Mouse (Mus musculus) forebrain, embryonic 16.5 days (tissue): Measurements from ENCODE around the gene Hist1h4j. TPM values are rescaled to one million over a fixed set of nuclear protein-coding genes. Genes with fewer than 3 reads are reported as not detected.
"Not testable (repeated sequence)": the region's sequence is repeated elsewhere in the genome, so short reads cannot be mapped to it uniquely, and the experiment has no call there.

Experiments
- ATAC-seq: fragments of 200-750 bp; cut with Nextera tagmentation; 2 replicates; pipeline ENCODE4 v1.8.0; 2017; ENCODE audit warnings: mild to moderate bottlenecking, moderate library complexity
- H3K27ac ChIP-seq: fragments of 300-500 bp; sonication (generic); 2 replicates; pipeline ENCODE4 v1.5.1; 2014; ENCODE audit warnings: low read length, control low read depth
- H3K27me3 ChIP-seq: fragments of 300-500 bp; sonication (generic); replicated peaks from 2 replicates; pipeline ENCODE4 v1.6.1; 2014; ENCODE audit warnings: low read length; ENCODE audit not compliant: control insufficient read depth, insufficient read depth
- H3K36me3 ChIP-seq: fragments of 300-500 bp; sonication (generic); 2 replicates; pipeline ENCODE4 v1.6.1; 2014; ENCODE audit not compliant: control insufficient read depth, insufficient read depth
- H3K4me1 ChIP-seq: fragments of 300-500 bp; sonication (generic); replicated peaks from 2 replicates; pipeline ENCODE4 v1.6.1; 2014; ENCODE audit warnings: low read length; ENCODE audit not compliant: control insufficient read depth, insufficient read depth
- H3K4me2 ChIP-seq: fragments of 300-500 bp; sonication (generic); 2 replicates; pipeline ENCODE4 v1.6.1; 2014; ENCODE audit warnings: mild to moderate bottlenecking, low read length, control low read depth
- H3K4me3 ChIP-seq: fragments of 300-500 bp; sonication (generic); replicated peaks from 2 replicates; pipeline ENCODE4 v1.5.1; 2014; ENCODE audit warnings: mild to moderate bottlenecking, low read length, control low read depth
- H3K9ac ChIP-seq: fragments of 300-500 bp; sonication (generic); replicated peaks from 2 replicates; pipeline ENCODE4 v1.6.1; 2014; ENCODE audit warnings: low read depth, low read length, control low read depth
- H3K9me3 ChIP-seq: fragments of 300-500 bp; sonication (generic); 2 replicates; pipeline ENCODE4 v1.6.1; 2016; ENCODE audit warnings: low read length; ENCODE audit not compliant: control insufficient read depth
- whole genome bisulfite sequencing: fragments of 180-500 bp; shearing (Covaris S2); extraction: QIAGEN DNeasy Blood & Tissue Kit; methylation state at CpG from one replicate; pipeline ENCODE4 v1.1.7; 2014; 5-methylcytosine and 5-hydroxymethylcytosine counted together
- polyA plus RNA-seq: library from polyadenylated mRNA; unstranded; fragments of >200 nt; fragmentation: Nextera tagmentation; extraction: Ambion mirVana; gene quantifications from 2 replicates; pipeline ENCODE4 v1.2.1, GENCODE M21; 2015

Hist1h4j gene
- polyA plus RNA-seq, 1 experiment from 2014 or later: 1.2 TPM

DNA sequence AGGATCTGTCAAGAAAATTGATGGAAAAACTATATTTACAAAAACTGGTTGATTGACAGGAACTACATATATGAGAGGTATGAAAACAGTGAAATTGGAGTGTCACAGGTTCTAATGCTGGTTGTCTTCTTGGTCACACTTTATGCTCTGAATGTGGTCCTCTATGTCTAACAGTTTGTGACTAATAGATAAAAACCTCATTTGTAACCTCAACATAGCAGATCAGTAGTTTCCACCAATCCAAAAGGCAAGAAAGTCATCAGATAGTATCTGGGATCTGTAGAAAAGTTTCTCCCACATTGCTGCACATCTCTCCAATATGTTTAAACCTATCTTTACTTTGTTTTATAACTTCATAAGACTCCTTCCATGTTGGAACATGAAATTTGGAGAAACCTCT is 16.6 kb downstream of the Hist1h4j start:
- Histone ChIP-seq H3K4me3 (no peak overlapping the region), H3K27ac (no peak overlapping the region), H3K4me2 (no peak overlapping the region), H3K36me3 (no peaks in the 10 kb centered on the region), H3K4me1 (peaks cover 21% of the 10 kb centered on the region), H3K27me3 (no peaks in the 10 kb centered on the region), H3K9me3 (no peaks in the 10 kb centered on the region), H3K9ac (no peak overlapping the region)
- no peak for ATAC-seq

DNA sequence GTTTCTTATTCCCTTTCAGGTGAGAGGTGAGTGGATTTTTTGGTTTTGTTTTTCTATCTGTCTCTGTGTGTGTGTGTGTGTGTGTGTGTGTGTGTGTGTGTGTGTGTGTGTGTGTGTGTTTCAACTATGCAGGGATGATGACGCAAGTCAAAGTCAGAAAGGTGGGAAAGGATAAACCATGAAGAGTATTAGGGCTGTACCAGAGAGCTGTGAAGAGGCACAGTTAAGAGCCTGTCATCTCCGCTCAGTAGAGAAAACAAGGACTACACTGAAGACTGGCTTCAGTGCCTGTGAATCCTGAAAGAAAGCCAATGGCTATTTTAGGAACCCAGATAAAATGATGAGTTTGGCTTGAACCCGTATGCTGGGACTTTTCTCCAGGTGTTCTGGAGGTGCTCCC is 17.0 kb downstream of the Hist1h4j start:
- ATAC-seq: no peak
- 72% methylated on average over 3 of the region's 3 CpGs for WGBS
- no peaks in the 10 kb centered on the region for H3K9me3 ChIP-seq
- no peak overlapping the region for H3K4me2 ChIP-seq
- peaks cover 21% of the 10 kb centered on the region for H3K4me1 ChIP-seq
- no peak overlapping the region for H3K9ac ChIP-seq
- H3K27me3 ChIP-seq: no peaks in the 10 kb centered on the region
- no peak overlapping the region for H3K4me3 ChIP-seq
- H3K36me3 ChIP-seq: no peaks in the 10 kb centered on the region
- H3K27ac ChIP-seq: no peak overlapping the region

DNA sequence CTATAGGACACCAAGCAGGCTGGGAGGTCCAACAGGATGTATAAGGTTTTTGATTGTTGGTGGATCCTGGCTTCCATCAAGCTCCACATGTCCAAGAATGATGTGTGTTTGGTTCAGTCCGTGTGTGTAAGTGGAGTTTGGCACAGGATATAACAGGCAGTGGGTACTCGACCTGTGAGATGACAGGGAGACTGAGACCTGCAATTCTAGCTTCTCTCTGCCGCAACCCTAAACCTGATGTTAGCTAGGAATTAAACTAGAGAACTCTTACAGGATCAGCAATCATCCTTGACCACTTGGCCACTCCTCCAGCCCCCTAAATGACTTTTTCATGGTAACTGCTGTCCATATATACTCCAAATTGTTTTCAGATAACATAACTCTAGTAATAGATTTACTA is 17.5 kb downstream of the Hist1h4j start:
- H3K9ac ChIP-seq: no peak overlapping the region; the same call in 1 of the 2 replicates
- no peaks in the 10 kb centered on the region for H3K36me3 ChIP-seq
- H3K4me2 ChIP-seq: peak overlapping the region; percentile 25; the same call in 1 of the 2 replicates
- peaks cover 19% of the 10 kb centered on the region for H3K4me1 ChIP-seq
- ATAC-seq: no peak
- H3K4me3 ChIP-seq: no peak overlapping the region
- WGBS: 42% methylated on average over 3 of the region's 3 CpGs
- peak overlapping the region; percentile 37; the same call in 1 of the 2 replicates for H3K27ac ChIP-seq
- no peaks in the 10 kb centered on the region for H3K9me3 ChIP-seq
- no peaks in the 10 kb centered on the region for H3K27me3 ChIP-seq

DNA sequence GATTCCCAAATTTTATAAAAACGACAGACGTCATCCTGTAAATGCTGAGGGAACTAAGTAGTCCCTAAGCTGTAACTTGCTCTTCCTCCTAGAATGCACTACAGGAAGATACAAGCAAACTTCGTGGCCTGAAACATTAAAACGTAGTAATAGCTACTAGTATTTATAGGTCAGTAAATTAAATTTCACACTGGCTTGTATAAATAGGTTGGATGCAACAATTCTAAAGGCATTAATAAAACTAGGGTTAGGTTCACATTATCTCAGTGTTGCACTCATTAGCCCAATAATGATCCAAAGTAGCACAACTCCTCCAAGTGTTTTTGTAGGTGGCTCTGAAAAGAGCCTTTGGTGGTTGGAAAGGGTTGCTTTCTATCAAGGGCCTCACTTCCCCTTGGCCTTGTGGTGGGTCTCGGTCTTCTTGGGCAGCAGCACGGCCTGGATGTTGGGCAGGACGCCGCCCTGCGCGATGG is 18.2 kb downstream of the Hist1h4j start:
- Histone ChIP-seq H3K4me2 (peak overlapping the region; percentile 85), H3K27ac (peak overlapping the region; percentile 94), H3K27me3 (no peaks in the 10 kb centered on the region), H3K4me3 (peak overlapping the region; percentile 51), H3K4me1 (peaks cover 16% of the 10 kb centered on the region), H3K36me3 (no peaks in the 10 kb centered on the region), H3K9me3 (no peaks in the 10 kb centered on the region), H3K9ac (peak overlapping the region; percentile 64)
- 1% methylated on average over 10 of the region's 10 CpGs for WGBS
- ATAC-seq: no peak

DNA sequence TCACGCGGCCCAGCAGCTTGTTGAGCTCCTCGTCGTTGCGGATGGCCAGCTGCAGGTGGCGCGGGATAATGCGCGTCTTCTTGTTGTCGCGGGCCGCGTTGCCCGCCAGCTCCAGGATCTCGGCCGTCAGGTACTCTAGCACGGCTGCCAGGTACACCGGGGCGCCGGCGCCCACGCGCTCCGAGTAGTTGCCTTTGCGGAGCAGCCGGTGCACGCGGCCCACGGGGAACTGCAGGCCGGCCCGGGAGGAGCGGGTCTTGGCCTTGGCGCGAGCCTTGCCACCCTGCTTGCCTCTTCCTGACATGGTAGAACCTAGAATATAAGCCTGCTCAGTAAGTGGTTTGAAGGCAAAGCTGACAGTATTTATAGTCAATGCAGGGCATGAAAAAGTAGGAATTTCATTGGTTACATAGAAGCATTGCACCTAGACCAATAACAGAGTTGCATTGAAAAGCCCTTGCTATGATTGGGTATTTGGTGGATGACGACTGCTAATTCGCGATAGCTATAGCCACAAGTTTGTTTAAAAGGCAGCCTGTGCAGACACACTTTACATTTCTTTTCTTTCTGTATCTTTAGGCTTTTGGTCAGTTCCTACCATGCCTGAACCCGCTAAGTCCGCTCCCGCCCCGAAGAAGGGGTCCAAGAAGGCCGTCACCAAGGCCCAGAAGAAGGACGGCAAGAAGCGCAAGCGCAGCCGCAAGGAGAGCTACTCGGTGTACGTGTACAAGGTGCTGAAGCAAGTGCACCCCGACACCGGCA is 18.8 kb downstream of the Hist1h4j start, which contains the start of the genes Hist1h2ak and Hist1h2bn:
Gene Hist1h2ak, minus strand, starts transcription at position 304 of the 762 bp plus-strand sequence.
Gene Hist1h2bn, plus strand, starts transcription at position 600 of the 762 bp plus-strand sequence.
- Histone ChIP-seq H3K9ac (peak within 1 kb of the TSS; percentile 64), H3K4me3 (peak within 1 kb of the TSS; percentile 51), H3K4me2 (peak within 1 kb of the TSS; percentile 85), H3K27ac (peak within 1 kb of the TSS; percentile 94), H3K4me1 (peaks cover 13% of the 10 kb centered on the region)
- not testable (repeated sequence) for H3K36me3 ChIP-seq, H3K9me3 ChIP-seq, H3K27me3 ChIP-seq
- WGBS: under 1% methylated on average over 32 of the region's 50 CpGs
- peak; percentile 95 for ATAC-seq

DNA sequence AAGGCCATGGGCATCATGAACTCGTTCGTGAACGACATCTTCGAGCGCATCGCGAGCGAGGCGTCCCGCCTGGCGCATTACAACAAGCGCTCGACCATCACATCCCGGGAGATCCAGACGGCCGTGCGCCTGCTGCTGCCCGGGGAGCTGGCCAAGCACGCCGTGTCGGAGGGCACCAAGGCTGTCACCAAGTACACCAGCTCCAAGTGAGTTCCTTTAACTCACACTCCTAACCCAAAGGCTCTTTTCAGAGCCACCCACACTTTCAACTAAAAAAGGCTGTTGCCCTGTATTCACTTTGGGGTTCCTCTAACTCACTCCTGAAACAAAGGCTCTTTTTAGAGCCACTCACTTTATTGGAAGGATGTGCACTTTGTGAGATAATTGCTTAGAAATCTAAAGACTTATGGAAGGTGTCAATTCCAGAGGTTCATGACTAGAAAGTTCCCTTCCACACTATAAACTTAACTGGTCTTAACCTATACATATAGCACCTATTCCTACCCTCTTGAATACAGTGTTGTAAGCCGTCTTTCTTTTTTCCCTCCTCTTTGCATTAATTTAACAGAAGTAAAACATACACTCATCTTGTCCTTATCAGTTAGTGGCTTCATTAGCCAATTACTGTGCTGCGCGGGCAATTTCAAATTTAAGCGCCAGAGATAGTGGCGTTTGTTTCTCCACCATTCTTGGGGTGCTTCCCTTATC is 19.6 kb downstream of the Hist1h4j start:
- H3K36me3 ChIP-seq, H3K9me3 ChIP-seq, ATAC-seq, H3K27me3 ChIP-seq: not testable (repeated sequence)
- 0% methylated on average over 8 of the region's 26 CpGs for WGBS
- Histone ChIP-seq H3K4me1 (peaks cover 11% of the 10 kb centered on the region), H3K4me2 (peak overlapping the region; percentile 66), H3K9ac (0 out of 2 replicates have a peak overlapping the region, but pooled peaks have one; percentile 29), H3K27ac (peak overlapping the region; percentile 86), H3K4me3 (peak overlapping the region; percentile 51)

DNA sequence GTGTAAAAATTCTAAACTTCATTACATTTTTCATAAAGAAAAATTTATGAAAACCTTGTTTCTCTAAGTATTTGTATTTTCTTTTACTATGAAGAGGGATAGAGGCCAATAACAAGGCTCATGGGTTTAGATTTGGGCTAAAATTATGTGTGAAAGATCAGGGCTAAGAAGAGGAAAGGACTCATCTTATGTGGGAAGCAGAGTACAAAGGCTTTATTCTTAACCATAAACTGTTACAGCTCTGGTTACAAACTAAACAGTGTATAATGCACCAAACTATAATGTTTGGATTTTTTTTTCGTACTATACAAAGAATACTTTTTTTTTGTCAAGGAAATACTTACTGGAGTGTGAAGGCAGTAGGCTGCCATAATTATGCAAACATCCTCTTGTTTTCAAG is 20.8 kb downstream of the Hist1h4j start:
- no peaks in the 10 kb centered on the region for H3K27me3 ChIP-seq
- no peak overlapping the region for H3K9ac ChIP-seq
- no peaks in the 10 kb centered on the region for H3K36me3 ChIP-seq
- peaks cover 11% of the 10 kb centered on the region for H3K4me1 ChIP-seq
- H3K4me2 ChIP-seq: no peak overlapping the region
- no peak overlapping the region for H3K27ac ChIP-seq
- H3K4me3 ChIP-seq: no peak overlapping the region
- 61% methylated on average over 1 of the region's 1 CpGs for WGBS
- no peaks in the 10 kb centered on the region for H3K9me3 ChIP-seq
- ATAC-seq: no peak

DNA sequence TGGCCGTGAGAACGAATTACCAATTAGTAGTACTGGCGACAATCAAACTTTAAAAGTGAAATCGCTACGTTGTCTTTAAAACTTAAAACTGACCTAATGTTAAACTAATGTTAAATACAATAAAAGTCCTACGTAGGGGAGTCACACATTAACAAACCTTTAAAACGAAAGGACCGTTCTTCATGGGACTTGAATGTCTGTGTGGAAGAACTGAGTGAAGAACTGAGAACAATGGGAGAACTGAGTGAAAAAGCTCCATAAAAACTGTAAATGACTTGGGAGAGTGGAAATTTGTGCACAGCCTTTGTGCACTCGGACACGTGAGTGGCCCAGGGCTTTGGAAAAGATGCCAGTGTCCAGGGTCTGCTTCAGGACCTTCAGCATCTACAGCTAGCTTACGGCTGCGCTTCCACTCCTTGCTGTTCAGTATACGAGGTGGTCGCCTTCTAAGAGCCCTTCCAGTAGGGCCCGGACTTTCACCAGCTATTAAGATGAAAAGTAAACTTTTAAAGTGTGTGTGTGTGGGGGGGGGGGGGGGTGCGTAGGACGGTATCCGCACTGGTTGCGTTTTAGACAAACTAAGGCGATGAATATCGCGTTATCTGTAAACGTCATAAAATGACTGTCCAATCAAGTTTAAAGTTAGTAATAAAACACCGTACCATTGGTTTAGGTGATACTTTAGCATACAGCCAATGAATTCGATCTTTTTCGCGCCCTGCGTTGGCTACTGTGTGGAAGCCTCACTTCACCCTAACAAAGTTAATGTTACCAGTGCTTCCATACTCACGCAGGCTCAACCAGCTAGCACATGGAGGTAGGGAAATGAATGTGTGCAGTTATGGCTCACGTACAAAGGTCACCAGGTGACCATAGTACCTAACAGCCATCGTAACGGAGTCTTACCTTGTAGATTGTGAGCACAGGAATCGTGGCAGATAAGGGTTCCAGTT is 44.2 kb downstream of the Hist1h4j start:
- Histone ChIP-seq H3K9me3 (no peaks in the 10 kb centered on the region), H3K4me3 (peak overlapping the region; percentile 71), H3K4me1 (peaks cover 28% of the 10 kb centered on the region), H3K4me2 (peak overlapping the region; percentile 95), H3K36me3 (no peaks in the 10 kb centered on the region), H3K9ac (peak overlapping the region; percentile 71), H3K27ac (peak overlapping the region; percentile 87), H3K27me3 (no peaks in the 10 kb centered on the region)
- 3% methylated on average over 33 of the region's 33 CpGs for WGBS
- ATAC-seq: peak; percentile 93
